Mouse (Mus musculus): ENCODE measurements around the gene Olig3. TPM values are rescaled to one million over a fixed set of nuclear protein-coding genes. Genes with fewer than 3 reads are reported as not detected.
"Not testable (repeated sequence)": the region's sequence is repeated elsewhere in the genome, so short reads cannot be mapped to it uniquely, and the experiment has no call there.

Gene Olig3
- polyA plus RNA-seq, 1 experiment from 2014 or later: 11.1 TPM

GRCm38 (mm10) chr10:19374311-19374710 lies 18.0 kb downstream of the Olig3 start:
- no peaks in the 10 kb centered on the region for H3K36me3 ChIP-seq (replicated peaks; ENCODE audit: control insufficient read depth, insufficient read depth)
- H3K27me3 ChIP-seq (ENCODE audit: control insufficient read depth, insufficient read depth, low read length): peaks cover 25% of the 10 kb centered on the region
- H3K27ac ChIP-seq: no peak overlapping the region
- peaks cover 5% of the 10 kb centered on the region; the same call in 1 of the 2 replicates for H3K9me3 ChIP-seq (ENCODE audit: control insufficient read depth, low read length)
- 0 out of 2 replicates have a peak, but pooled peaks have one; percentile 27 for ATAC-seq (ENCODE audit: low FRiP score)
- DNase-seq (ENCODE audit: low spot score): no peak
- 53% methylated on average over 3 of the region's 3 CpGs for WGBS
- H3K4me2 ChIP-seq (replicated peaks): no peak overlapping the region
- no peaks in the 10 kb centered on the region for H3K4me1 ChIP-seq (replicated peaks; ENCODE audit: control insufficient read depth, insufficient read depth, low read length)
- no peak overlapping the region for H3K9ac ChIP-seq
- H3K4me3 ChIP-seq (replicated peaks; ENCODE audit: low read length): no peak overlapping the region

GRCm38 (mm10) chr10:19375838-19376237 lies 19.5 kb downstream of the Olig3 start:
- ATAC-seq (ENCODE audit: low FRiP score) (no peak), DNase-seq (ENCODE audit: low spot score) (no peak)
- H3K4me3 ChIP-seq (replicated peaks; ENCODE audit: low read length): no peak overlapping the region
- WGBS: 87% methylated on average over 2 of the region's 2 CpGs
- H3K9me3 ChIP-seq (ENCODE audit: control insufficient read depth, low read length): peaks cover 6% of the 10 kb centered on the region; the same call in 1 of the 2 replicates
- H3K9ac ChIP-seq: no peak overlapping the region
- H3K27ac ChIP-seq: no peak overlapping the region
- H3K27me3 ChIP-seq (ENCODE audit: control insufficient read depth, insufficient read depth, low read length): peaks cover 18% of the 10 kb centered on the region; the same call in 1 of the 2 replicates
- no peak overlapping the region for H3K4me2 ChIP-seq (replicated peaks)
- no peaks in the 10 kb centered on the region for H3K4me1 ChIP-seq (replicated peaks; ENCODE audit: control insufficient read depth, insufficient read depth, low read length)
- H3K36me3 ChIP-seq (replicated peaks; ENCODE audit: control insufficient read depth, insufficient read depth): no peaks in the 10 kb centered on the region

DNA sequence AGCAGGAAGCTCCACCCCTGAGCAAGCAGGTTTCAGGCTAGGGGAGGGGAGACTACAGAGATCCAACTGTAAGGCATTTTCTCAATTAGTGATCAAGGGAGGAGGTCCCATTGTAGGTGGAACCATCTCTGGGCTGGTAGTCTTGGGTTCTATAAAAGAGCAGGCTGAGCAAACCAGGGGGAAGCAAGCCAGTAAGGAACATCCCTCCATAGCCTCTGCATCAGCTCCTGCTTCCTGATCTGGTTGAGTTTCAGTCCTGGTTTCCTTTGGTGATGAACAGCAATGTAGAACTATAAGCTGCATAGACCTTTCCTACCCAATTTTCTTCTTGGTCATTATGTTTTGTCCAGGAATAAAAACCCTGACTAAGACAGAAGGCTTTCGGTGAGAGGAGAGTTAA lies 24.6 kb downstream of the Olig3 start:
- H3K4me2 ChIP-seq (replicated peaks); ATAC-seq (ENCODE audit: low FRiP score); H3K36me3 ChIP-seq (replicated peaks; ENCODE audit: control insufficient read depth, insufficient read depth); H3K9me3 ChIP-seq (ENCODE audit: control insufficient read depth, low read length); H3K4me3 ChIP-seq (replicated peaks; ENCODE audit: low read length); H3K27ac ChIP-seq; H3K9ac ChIP-seq; DNase-seq (ENCODE audit: low spot score); H3K27me3 ChIP-seq (ENCODE audit: control insufficient read depth, insufficient read depth, low read length); H3K4me1 ChIP-seq (replicated peaks; ENCODE audit: control insufficient read depth, insufficient read depth, low read length): not testable (repeated sequence)
- 94% methylated on average over 1 of the region's 1 CpGs for WGBS

- H3K36me3 ChIP-seq (replicated peaks; ENCODE audit: control insufficient read depth, insufficient read depth): no peaks in the 10 kb centered on the region
- no peak overlapping the region for H3K9ac ChIP-seq
- no peaks in the 10 kb centered on the region for H3K27me3 ChIP-seq (ENCODE audit: control insufficient read depth, insufficient read depth, low read length)
- 91% methylated on average over 3 of the region's 3 CpGs for WGBS
- no peak overlapping the region for H3K27ac ChIP-seq
- peaks cover 3% of the 10 kb centered on the region; the same call in 1 of the 2 replicates for H3K9me3 ChIP-seq (ENCODE audit: control insufficient read depth, low read length)
- no peak overlapping the region for H3K4me2 ChIP-seq (replicated peaks)
- no peak for ATAC-seq (ENCODE audit: low FRiP score)
- no peak overlapping the region for H3K4me3 ChIP-seq (replicated peaks; ENCODE audit: low read length)
- no peaks in the 10 kb centered on the region for H3K4me1 ChIP-seq (replicated peaks; ENCODE audit: control insufficient read depth, insufficient read depth, low read length)
- DNase-seq (ENCODE audit: low spot score): no peak
Observed at GRCm38 (mm10) chr10:19384176-19384575, 27.8 kb downstream of the Olig3 start.

- 90% methylated on average over 4 of the region's 4 CpGs for WGBS
- Histone ChIP-seq H3K4me1 (replicated peaks; ENCODE audit: control insufficient read depth, insufficient read depth, low read length) (peaks cover 6% of the 10 kb centered on the region), H3K4me3 (replicated peaks; ENCODE audit: low read length) (no peak overlapping the region), H3K36me3 (replicated peaks; ENCODE audit: control insufficient read depth, insufficient read depth) (no peaks in the 10 kb centered on the region), H3K9me3 (ENCODE audit: control insufficient read depth, low read length) (no peaks in the 10 kb centered on the region), H3K27ac (no peak overlapping the region), H3K4me2 (replicated peaks) (no peak overlapping the region), H3K9ac (no peak overlapping the region), H3K27me3 (ENCODE audit: control insufficient read depth, insufficient read depth, low read length) (peaks cover 23% of the 10 kb centered on the region)
- no peak for ATAC-seq (ENCODE audit: low FRiP score)
- DNase-seq (ENCODE audit: low spot score): no peak
Observed at GRCm38 (mm10) chr10:19391819-19392218, 35.5 kb downstream of the Olig3 start.

- 11% methylated on average over 9 of the region's 9 CpGs for WGBS
- peak; percentile 93 for ATAC-seq (ENCODE audit: low FRiP score)
- peak overlapping the region; percentile 17; the same call in 1 of the 2 replicates for H3K9ac ChIP-seq
- peak overlapping the region; percentile 39 for H3K4me2 ChIP-seq (replicated peaks)
- H3K36me3 ChIP-seq (replicated peaks; ENCODE audit: control insufficient read depth, insufficient read depth): no peaks in the 10 kb centered on the region
- peak; percentile 66 for DNase-seq (ENCODE audit: low spot score)
- H3K4me1 ChIP-seq (replicated peaks; ENCODE audit: control insufficient read depth, insufficient read depth, low read length): peaks cover 13% of the 10 kb centered on the region
- H3K27ac ChIP-seq: peak overlapping the region; percentile 0; the same call in 1 of the 2 replicates
- H3K27me3 ChIP-seq (ENCODE audit: control insufficient read depth, insufficient read depth, low read length): peaks cover 37% of the 10 kb centered on the region
- no peaks in the 10 kb centered on the region for H3K9me3 ChIP-seq (ENCODE audit: control insufficient read depth, low read length)
- 0 out of 2 replicates have a peak overlapping the region, but pooled peaks have one; percentile 5 for H3K4me3 ChIP-seq (replicated peaks; ENCODE audit: low read length)
Observed at GRCm38 (mm10) chr10:19396485-19397137, 40.3 kb downstream of the Olig3 start.

DNA sequence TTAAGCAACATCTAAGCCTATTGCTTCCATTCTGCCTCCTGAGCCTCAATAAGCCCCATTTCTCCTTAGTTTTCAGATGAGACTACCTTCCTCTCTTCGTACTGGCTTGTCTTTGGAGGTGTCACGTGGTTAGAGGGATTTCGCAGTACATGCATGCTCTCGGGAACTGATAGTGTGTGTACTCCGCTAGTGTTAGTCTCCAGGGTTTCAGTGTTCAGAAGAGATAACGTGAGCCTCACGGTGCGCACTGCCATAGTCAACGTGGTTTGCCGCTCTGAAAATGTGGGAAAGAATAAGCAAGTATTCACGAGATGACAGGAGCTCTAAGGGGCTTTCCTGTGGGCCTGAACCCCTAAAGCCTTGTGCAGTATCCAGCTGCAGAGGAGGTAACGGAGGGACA lies 41.1 kb downstream of the Olig3 start:
- Histone ChIP-seq H3K4me2 (replicated peaks) (peak overlapping the region; percentile 39), H3K27me3 (ENCODE audit: control insufficient read depth, insufficient read depth, low read length) (peaks cover 37% of the 10 kb centered on the region), H3K9ac (0 out of 2 replicates have a peak overlapping the region, but pooled peaks have one; percentile 17), H3K4me1 (replicated peaks; ENCODE audit: control insufficient read depth, insufficient read depth, low read length) (peaks cover 13% of the 10 kb centered on the region), H3K4me3 (replicated peaks; ENCODE audit: low read length) (no peak overlapping the region), H3K9me3 (ENCODE audit: control insufficient read depth, low read length) (no peaks in the 10 kb centered on the region), H3K27ac (no peak overlapping the region), H3K36me3 (replicated peaks; ENCODE audit: control insufficient read depth, insufficient read depth) (no peaks in the 10 kb centered on the region)
- DNase-seq (ENCODE audit: low spot score): no peak
- 44% methylated on average over 12 of the region's 12 CpGs for WGBS
- no peak; the same call in 1 of the 2 replicates for ATAC-seq (ENCODE audit: low FRiP score)

GRCm38 (mm10) chr10:19401136-19401535 lies 44.8 kb downstream of the Olig3 start:
- ATAC-seq (ENCODE audit: low FRiP score): no peak
- Histone ChIP-seq H3K9me3 (ENCODE audit: control insufficient read depth, low read length) (no peaks in the 10 kb centered on the region), H3K4me1 (replicated peaks; ENCODE audit: control insufficient read depth, insufficient read depth, low read length) (peaks cover 13% of the 10 kb centered on the region), H3K4me3 (replicated peaks; ENCODE audit: low read length) (no peak overlapping the region), H3K9ac (no peak overlapping the region), H3K27ac (no peak overlapping the region), H3K4me2 (replicated peaks) (no peak overlapping the region), H3K36me3 (replicated peaks; ENCODE audit: control insufficient read depth, insufficient read depth) (no peaks in the 10 kb centered on the region), H3K27me3 (ENCODE audit: control insufficient read depth, insufficient read depth, low read length) (0 out of 2 replicates have a peak, but pooled peaks cover 22% of the 10 kb centered on the region)
- WGBS: 17% methylated on average over 5 of the region's 5 CpGs
- no peak for DNase-seq (ENCODE audit: low spot score)

DNA sequence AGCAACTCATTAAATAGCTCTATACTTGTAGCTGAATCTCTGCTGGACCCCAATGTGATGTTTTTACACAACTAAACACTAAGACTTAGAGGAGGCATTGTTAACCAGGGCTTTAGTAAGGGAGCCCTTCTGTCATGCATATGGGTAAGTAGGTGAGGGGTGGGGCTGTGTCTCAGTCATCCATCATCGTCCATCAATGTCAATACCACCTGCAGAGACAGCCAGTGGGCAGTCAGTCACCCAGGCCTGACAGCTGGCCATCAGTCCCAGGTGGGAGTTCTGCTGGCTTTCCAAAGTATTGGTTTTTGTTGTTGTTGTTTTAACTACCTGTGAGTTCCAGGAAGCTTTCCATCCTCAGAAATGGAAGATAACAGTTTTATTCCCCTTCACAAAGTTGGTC lies 48.1 kb downstream of the Olig3 start:
- Histone ChIP-seq H3K27ac (no peak overlapping the region), H3K4me3 (replicated peaks; ENCODE audit: low read length) (no peak overlapping the region), H3K27me3 (ENCODE audit: control insufficient read depth, insufficient read depth, low read length) (peaks cover 40% of the 10 kb centered on the region), H3K9ac (no peak overlapping the region), H3K4me1 (replicated peaks; ENCODE audit: control insufficient read depth, insufficient read depth, low read length) (no peaks in the 10 kb centered on the region; the same call in 1 of the 2 replicates), H3K36me3 (replicated peaks; ENCODE audit: control insufficient read depth, insufficient read depth) (no peaks in the 10 kb centered on the region), H3K9me3 (ENCODE audit: control insufficient read depth, low read length) (no peaks in the 10 kb centered on the region), H3K4me2 (replicated peaks) (no peak overlapping the region)
- 8% methylated on average over 1 of the region's 1 CpGs for WGBS
- DNase-seq (ENCODE audit: low spot score) (no peak), ATAC-seq (ENCODE audit: low FRiP score) (no peak)
